Mouse (Mus musculus) lung, postnatal 14 days (tissue): Measurements from ENCODE around the gene Ndufv2.

Experiments used
- DNase-seq: peaks from one replicate; pipeline ENCODE4 v3.0.0; 2021

Ndufv2 gene

GRCm38 (mm10) chr17:66101380-66102330 is at the start of gene Ndufv2:
Ndufv2 (minus strand) TSS chr17:66101559.
- peak; percentile 91 for DNase-seq

GRCm38 (mm10) chr17:66131212-66131611 is 29.9 kb upstream of the Ndufv2 start:
- no peak for DNase-seq

DNA sequence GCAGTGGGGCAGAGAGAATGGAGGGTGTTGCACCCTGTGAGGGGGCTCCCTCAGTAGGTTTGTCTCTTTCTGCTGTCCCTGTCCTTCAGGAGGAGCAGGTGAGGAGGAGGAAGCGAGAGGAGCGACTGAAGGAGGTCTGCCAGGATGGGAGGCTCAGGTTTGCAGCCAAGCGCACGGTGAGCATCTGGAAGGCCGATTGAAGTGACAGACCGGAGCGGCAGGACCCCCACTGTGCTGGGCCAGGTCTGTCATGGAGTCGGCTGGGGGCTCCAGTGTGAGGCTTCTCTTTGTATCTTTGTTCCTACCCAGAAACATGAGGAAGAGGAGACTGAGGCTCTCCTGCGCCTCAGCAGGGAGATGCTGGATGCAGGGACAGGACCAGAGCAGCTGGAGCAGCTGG is 29.0 kb upstream of the Ndufv2 start:
- DNase-seq, result no peak

DNA sequence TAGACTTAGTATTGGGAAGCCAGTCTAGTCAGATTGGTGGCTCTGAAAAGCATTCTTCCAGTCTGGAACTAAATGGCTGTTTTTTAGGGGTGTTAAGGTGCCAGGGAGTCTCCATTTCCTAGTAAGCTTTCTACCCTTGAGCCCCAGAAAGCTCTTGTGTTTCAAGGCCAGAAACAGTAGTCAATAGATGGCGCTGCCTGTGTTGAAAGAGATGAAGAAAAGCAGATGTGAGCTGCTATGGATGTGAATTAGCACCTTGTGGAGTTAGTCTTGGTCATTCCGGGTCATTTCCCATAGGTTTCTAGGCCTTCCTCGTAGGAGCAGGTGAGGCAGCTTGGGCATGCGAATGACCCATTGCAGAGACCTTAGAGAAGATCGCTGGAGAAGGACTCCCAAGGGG is 23.9 kb upstream of the Ndufv2 start:
- no peak for DNase-seq

DNA sequence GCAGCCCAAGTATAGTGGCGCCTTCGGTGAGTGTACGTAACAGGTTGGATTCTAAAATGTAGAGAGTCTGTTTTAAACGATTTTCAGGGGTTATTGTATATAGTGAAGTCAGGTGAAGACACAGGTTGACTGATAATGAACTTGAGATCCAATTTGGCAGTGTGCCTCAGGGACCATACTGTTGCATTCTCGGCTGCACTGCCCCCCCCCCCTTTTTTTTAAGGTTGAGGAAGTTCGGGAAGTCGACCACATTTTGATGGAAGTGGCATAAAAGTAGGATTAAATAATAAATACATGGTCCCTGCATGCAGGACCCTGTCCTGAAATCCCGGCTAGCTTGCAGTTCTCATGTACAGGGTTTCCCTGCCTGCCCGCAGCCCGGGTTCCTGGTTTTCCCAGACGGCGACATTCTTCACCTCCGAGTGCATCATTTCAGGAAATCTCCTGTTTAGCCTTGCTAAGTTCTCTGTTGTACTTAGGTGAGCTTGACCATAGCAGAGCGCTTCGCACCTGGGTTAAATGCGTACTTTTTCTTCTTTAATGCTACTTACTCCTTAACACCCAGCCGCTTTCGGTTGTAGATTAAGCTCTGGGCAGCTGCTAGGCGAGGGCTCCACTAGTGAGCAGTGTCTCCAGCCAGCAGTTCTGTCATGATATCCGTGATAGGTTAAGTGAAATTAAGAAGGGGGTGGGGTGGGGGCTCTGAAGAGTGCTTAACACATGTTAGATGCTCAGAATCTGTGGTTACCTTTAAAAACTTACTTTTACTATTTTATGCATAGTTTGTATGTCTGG is 22.7 kb upstream of the Ndufv2 start:
- no peak for DNase-seq

DNA sequence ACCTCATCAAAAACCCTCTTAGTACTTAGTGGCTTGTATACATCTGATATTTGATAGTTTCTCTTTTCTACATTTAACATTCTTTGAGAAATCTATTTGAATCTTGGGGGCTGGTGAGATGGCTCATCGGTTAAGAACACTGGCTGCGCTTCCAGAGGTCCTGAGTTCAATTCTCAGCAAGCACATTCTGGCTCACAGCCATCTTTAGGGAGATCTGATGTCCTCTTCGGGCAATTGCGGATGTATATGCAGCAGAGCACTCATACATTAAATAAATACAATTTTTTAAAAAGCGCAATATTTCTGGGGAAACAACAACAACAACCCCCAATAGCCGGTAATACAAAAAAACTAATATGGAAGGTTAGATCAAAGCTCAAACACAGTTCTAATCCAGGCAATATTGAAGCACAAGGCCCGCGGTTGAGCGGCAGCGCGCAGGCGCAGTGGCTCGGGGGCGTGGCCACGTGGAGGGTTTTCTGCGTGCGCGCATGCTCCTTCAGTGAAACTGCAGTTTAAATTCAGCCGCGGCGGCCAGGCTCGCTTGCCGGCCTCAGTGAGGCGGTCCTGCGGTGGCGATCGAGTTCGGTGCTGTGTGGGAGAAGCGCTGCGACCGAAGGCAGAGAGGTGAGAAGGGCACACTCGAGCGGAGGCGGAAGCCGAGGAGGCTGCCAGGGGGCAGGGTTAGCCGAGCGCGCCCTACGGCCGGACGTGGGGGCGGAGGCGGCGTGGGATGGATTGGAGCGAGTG is 21.9 kb upstream of the Ndufv2 start, which contains the start of gene Ddx11:
Ddx11 (plus strand) TSS at position 455 of the 750 bp plus-strand sequence.
- DNase-seq, result peak; percentile 96

GRCm38 (mm10) chr17:66120701-66121100 is 19.3 kb upstream of the Ndufv2 start:
- no peak for DNase-seq

DNA sequence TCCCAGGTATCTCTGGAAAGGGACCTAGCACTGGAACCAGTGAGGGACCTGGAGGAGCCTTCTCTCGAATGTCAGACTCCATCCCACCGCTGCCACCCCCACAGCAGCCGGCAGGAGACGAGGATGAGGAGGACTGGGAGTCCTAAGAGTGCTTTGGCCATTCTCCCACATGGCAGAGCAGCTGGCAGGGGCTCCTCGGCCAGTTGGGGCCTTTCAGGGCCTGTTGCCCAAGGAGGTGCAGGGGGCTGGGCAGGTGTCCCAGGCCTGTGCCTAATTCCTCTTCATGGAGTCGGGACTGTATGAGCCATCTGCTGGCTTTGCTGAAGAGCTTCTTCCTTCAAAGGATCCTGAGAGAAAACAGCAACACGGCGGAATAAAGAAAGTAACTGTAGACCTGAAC is 17.6 kb upstream of the Ndufv2 start:
- DNase-seq, result no peak

DNA sequence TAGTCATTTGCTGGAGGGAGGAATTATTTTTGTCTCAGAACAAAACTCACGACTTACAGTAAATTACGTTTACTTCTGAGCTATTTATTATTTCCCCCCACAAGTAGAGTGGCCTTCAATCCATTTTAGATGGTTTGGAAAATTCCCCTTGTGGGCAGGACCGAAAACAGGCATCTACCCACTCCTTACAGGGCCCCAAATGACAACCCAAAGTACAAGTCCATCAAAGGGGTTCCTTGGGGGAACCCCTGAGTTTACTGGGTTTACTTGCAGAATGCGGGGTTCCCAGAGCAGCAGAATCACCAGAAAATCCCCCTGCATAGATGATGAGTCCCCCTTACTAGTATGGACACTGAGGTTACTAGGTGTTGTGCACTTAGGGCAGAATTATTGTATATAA is 10.8 kb upstream of the Ndufv2 start:
- no peak for DNase-seq

GRCm38 (mm10) chr17:66111402-66111959 is 10.1 kb upstream of the Ndufv2 start, which contains the start of gene Washc1:
Washc1 (plus strand) TSS chr17:66111545.
- peak; percentile 89 for DNase-seq

- no peak for DNase-seq
These were observed 9.4 kb upstream of the Ndufv2 start for GRCm38 (mm10) chr17:66110746-66111145.

DNA sequence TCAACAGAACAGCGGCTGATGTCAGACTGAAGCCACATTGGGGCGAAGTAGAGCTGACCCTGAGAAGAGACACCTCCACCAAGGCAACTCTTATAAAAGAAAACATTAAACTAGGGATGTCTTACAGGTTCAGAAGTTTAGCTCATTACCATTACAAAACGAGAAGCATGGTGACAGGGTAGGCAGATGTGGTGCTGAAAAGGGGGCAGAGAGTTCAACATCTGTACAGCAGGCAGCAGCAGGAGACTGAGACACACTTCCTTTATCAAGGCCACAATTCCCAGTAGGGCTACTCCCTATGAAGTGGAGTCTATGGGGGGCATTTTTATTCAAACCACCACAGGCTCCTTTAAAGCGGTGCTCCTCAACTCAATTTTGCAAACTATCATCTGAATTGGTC is 6.8 kb upstream of the Ndufv2 start:
- DNase-seq, result no peak

DNA sequence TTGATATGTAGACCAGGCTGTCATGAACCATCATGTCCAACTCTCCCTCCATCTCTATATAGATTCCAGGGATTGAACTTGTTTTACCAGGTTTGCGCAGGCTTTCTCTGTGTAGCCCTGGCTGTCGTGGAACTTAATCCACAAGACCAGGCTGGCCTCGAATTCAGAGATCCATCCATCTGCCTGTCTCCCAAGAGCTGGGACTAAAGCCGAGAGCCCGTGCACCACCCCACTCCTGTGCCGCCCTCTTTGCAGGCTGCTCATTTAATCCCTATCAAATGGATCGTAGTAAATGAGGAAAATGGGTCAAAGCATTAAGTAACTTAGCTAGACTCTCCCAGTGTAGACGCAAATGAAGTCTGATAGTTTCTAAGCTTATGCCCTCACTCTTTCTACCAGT is 6.1 kb upstream of the Ndufv2 start:
- DNase-seq, result no peak

DNA sequence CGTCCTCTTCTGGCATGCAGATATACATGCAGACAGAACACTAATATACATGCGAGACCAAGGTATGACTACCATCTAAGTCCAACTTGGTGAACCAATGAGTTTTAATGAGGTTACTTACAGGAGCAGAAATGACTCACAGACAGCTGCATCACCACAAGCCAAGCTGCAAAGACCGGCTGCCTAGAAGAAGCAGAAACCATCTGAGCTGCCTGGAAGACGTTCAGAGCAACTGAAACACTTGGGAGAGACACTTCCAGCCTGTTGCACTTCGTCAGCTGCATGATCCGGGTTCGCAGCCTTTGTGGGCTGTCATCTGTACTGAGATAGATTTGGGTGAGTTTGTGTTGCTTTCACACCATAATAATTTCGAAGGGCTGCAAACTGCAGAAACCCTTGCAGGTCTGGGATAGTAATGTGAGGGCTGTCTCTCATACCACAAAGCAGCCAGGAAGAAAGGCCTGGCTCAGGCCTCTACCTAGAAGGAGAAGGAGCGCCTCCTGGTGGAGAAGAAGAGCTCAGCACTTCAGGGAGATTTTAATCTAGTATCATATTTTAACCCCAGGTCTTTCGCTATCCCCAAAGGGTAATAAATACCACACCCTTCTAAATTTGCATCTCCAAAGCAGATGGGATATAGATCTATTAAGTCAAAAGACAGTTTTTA is 5.4 kb upstream of the Ndufv2 start:
- peak; percentile 82 for DNase-seq

DNA sequence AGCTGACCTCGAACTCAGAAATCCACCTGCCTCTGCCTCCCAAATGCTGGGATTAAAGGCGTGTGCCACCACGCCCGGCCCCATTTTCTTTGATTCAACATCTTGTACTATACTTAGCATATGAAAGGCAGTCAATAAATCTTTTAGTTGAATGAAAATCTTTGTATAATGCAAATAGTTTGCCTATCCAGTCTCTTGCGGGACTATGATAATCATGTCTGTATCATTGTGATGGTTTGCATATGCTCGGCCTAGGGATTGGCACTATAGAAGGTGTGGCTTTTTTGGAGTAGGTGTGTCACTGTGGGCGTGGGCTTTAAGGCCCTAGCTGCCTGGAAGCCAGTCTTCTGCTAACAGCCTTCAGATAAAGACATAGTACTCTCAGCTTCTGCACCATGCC is 2.7 kb upstream of the Ndufv2 start:
- no peak for DNase-seq

DNA sequence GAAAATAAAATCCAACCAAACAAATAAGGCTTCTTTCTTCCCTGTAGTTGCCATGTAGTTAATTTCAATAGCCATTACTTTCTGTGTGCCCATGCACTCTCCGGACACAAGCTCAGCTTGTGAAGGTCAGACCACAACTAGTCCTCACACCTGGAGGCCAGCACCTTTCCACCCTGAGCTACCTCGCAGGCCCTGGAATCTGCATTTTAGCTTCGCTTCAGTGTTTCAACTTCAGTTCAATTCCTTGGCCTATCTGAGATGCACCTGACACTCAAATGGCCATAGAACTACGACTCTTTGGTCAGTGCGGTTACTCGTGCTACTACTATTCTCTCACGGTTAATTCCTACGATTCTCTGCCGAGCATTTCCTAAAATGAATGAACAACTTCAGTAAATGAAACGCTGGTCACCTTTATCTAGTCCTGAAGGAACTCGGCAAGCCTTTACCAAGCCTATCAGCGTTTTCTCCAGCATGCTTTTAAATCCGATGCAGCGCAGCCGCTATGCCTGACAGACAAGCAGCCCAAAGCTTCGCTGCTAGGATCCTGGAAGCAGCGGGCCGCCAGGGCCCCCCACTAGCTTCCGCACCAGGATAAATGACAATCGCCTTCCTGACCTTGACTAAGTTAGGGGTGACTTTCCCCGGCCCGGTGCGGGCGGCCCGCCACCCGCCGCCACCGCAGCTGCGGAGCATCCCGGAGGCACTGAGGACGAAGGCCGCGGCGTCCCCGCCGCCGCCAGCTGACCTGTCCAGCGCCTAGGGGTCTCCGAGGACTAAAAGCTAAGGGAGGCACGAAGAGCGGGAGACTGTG is 586 bp downstream of the Ndufv2 start:
- no peak for DNase-seq

- DNase-seq, result no peak
These were observed 8.7 kb downstream of the Ndufv2 start for GRCm38 (mm10) chr17:66092664-66093063.

DNA sequence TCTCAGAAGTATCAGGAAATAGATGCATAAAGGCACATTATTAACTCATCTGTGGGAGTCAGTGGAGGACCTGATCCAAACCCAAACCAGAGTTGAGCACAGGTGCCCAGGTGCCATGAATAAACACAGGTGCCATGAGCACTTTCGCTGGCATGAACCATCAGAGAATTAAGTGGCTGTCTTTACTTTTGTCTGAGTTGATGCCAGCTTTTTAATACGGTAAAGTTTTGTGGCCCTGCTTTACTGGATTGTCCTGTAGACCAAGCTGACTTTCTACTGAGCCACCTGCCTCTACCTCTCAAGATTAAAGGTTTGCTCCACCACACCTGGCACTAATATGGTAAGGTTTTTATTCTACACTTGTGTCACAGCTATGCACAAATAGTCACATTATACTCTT is 9.3 kb downstream of the Ndufv2 start:
- no peak for DNase-seq

- no peak for DNase-seq
These were observed 10.0 kb downstream of the Ndufv2 start for GRCm38 (mm10) chr17:66091392-66091791.

DNA sequence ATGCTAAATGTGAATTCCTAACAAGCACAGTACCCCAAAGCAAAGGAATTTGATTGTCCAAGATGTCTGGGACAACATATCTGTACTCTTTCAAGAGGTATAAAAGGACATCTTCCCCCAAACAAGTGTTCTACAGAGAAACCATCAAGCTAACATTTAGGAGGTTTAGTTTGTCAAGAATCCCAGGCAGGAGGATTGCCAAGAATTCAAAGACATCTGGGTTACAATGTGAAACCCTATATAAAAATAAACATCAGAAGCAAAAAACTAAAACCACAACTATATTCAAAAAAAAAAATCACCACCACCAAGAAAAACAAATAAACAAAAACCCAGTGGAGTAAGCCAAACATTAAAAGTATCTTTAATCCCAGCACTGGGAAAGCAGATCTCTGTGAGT is 11.1 kb downstream of the Ndufv2 start:
- no peak for DNase-seq

DNA sequence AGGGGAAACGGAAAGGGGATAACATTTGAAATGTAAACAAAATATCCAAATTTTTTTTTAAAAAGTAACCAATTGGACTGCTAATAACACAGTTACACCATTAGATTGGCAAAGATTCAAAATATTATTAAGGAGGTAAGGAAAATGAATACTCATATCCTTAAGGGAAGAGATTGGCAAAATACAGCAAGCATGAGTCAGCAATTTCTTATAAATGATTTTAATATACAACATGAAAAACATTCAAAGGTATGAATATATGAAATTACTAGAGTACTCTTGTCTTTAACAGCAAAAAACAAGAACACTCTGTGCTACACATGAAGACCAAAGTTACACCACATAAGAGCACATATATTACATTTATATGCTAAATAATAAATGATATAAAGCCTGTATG is 16.3 kb downstream of the Ndufv2 start:
- no peak for DNase-seq
